Mouse (Mus musculus): ENCODE data around the gene Sp7. TPM values are rescaled to one million over a fixed set of nuclear protein-coding genes. Genes with fewer than 3 reads are reported as not detected.
"Not testable (repeated sequence)": the region's sequence is repeated elsewhere in the genome, so short reads cannot be mapped to it uniquely, and the experiment has no call there.

Gene Sp7
- polyA plus RNA-seq, 1 experiment from 2014 or later: 0.21 TPM

DNA sequence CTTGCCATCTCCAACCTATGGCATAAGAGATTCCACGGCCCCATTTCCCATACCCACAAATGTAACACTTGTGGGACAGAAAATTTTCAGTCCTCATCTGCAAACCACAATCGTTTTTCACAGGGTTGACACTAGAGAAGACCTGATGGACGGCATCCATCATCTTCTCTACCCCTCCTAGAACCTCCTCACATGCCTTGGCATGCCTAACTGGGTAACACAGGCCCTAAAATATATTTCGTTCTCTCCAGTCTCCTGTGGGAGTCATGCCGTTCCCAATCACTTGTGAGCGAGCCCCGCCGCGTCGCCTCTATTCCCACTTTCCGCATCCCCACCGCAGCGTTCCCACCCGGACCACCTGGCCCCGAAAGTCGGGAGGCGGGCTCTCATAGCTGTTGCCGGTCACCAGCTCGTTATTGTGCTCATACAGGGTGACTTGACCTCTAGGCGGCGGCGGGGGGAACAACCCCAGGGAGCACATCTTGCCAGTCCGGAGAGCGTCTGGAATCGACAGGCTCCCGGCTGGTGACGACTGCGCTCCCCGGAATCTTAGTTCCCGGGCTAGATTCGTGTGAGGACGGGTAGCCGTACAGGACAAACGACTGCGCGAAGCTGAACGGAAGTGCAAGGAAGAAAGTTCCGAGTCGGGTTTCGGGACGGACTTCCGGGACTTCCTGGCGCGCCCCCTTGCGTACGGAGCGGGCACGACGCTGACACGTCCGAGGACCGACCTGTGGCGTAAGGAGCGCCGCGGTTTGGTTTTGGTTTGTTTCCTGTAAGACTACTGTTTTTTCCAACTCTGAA lies 16.6 kb downstream of the Sp7 start, which contains the start of gene Aaas:
Gene Aaas, minus strand, starts transcription at position 634 of the 804 bp plus-strand sequence.
- DNase-seq: peak; percentile 97
- peaks cover 11% of the 10 kb centered on the region for H3K4me1 ChIP-seq (ENCODE audit: control insufficient read depth, insufficient read depth, low read length)
- under 1% methylated on average over 56 of the region's 56 CpGs for WGBS
- peak within 1 kb of the TSS; percentile 73 for H3K9ac ChIP-seq (replicated peaks; ENCODE audit: low read length)
- no peaks in the 10 kb centered on the region for H3K27me3 ChIP-seq (ENCODE audit: control insufficient read depth, insufficient read depth, low read length)
- peak within 1 kb of the TSS; percentile 94 for H3K4me2 ChIP-seq (ENCODE audit: low read length)
- ATAC-seq (ENCODE audit: low FRiP score, low TSS enrichment): peak; percentile 90
- H3K36me3 ChIP-seq (ENCODE audit: control insufficient read depth, insufficient read depth, low read length): 0 out of 2 replicates have a peak, but pooled peaks cover 9% of the 10 kb centered on the region
- no peaks in the 10 kb centered on the region for H3K9me3 ChIP-seq (ENCODE audit: control insufficient read depth, low read length)
- H3K4me3 ChIP-seq (replicated peaks; ENCODE audit: low read depth, low read length): peak within 1 kb of the TSS; percentile 62
- H3K27ac ChIP-seq (replicated peaks; ENCODE audit: low read depth, low read length): peak within 1 kb of the TSS; percentile 34; the same call in 1 of the 2 replicates

DNA sequence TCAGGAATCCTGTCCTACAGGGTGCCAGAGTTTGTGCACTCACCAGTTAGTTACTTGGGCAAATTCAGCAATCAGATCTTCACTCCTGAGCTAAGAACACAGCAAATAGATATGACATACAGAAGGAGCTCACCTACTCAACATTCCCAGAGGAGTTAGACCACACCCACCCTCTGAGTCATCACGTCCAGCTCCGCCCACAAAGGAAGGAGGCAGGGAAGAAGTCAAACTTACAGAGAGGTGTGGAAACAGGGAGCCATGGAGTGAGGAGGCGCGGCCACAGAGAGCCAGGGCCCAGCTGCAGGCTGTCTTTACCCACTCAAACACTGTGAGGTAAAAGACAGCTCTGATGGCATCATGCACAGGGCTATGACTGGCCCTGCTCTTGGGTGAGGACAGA lies 20.5 kb downstream of the Sp7 start:
- Histone ChIP-seq H3K4me3 (replicated peaks; ENCODE audit: low read depth, low read length) (no peak overlapping the region), H3K4me1 (ENCODE audit: control insufficient read depth, insufficient read depth, low read length) (peaks cover 8% of the 10 kb centered on the region), H3K4me2 (ENCODE audit: low read length) (no peak overlapping the region), H3K27me3 (ENCODE audit: control insufficient read depth, insufficient read depth, low read length) (no peaks in the 10 kb centered on the region), H3K9me3 (ENCODE audit: control insufficient read depth, low read length) (no peaks in the 10 kb centered on the region), H3K36me3 (ENCODE audit: control insufficient read depth, insufficient read depth, low read length) (0 out of 2 replicates have a peak, but pooled peaks cover 9% of the 10 kb centered on the region), H3K9ac (replicated peaks; ENCODE audit: low read length) (no peak overlapping the region), H3K27ac (replicated peaks; ENCODE audit: low read depth, low read length) (no peak overlapping the region)
- DNase-seq (no peak), ATAC-seq (ENCODE audit: low FRiP score, low TSS enrichment) (no peak)
- 91% methylated on average over 4 of the region's 4 CpGs for WGBS

DNA sequence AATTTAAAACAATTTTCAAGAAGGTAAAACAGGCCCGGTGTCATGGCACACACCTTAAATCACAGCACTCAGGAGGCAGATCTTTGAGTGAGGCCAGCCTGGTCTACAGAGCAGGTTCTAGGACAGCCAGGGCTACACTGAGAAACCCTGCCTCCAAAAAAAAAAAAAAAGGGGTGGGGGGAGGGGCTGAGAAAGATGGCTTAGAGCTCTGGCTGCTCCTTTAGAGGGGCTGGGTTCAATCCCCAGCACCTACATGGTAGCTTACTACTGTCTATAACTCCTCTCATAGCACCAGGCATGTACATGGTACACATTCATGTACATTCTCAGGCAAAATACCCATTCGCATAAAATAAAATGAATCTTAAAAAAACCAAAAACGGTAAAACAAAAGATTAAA lies 22.5 kb downstream of the Sp7 start:
- DNase-seq: no peak
- H3K9ac ChIP-seq (replicated peaks; ENCODE audit: low read length): no peak overlapping the region
- H3K4me3 ChIP-seq (replicated peaks; ENCODE audit: low read depth, low read length): no peak overlapping the region
- no peaks in the 10 kb centered on the region for H3K4me1 ChIP-seq (ENCODE audit: control insufficient read depth, insufficient read depth, low read length)
- no peaks in the 10 kb centered on the region for H3K9me3 ChIP-seq (ENCODE audit: control insufficient read depth, low read length)
- peaks cover 15% of the 10 kb centered on the region for H3K36me3 ChIP-seq (ENCODE audit: control insufficient read depth, insufficient read depth, low read length)
- no peak overlapping the region for H3K4me2 ChIP-seq (ENCODE audit: low read length)
- no peak overlapping the region for H3K27ac ChIP-seq (replicated peaks; ENCODE audit: low read depth, low read length)
- no peaks in the 10 kb centered on the region for H3K27me3 ChIP-seq (ENCODE audit: control insufficient read depth, insufficient read depth, low read length)
- no peak for ATAC-seq (ENCODE audit: low FRiP score, low TSS enrichment)
- WGBS: 92% methylated on average over 3 of the region's 3 CpGs

DNA sequence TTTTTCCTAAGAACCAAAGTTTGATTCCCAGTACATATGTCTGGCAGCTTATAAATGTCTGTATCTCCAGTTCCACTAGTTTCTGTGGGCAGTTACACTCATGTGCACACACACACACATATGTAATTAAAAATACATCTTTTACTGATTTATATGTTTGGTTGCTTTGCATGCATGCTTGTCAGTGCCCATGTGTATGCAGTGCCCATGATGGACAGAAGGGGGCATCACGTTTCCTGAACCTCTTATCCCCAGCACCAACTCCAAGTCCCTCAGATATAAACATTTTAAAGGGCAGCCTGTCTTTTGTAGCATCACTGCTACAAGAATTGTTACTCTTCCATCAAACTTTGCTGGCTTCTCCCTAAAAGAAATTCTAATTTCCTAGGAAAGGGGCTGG lies 25.4 kb downstream of the Sp7 start:
- 8% methylated on average over 1 of the region's 1 CpGs for WGBS
- peak; percentile 66 for DNase-seq
- H3K4me1 ChIP-seq (ENCODE audit: control insufficient read depth, insufficient read depth, low read length): no peaks in the 10 kb centered on the region
- peaks cover 39% of the 10 kb centered on the region for H3K36me3 ChIP-seq (ENCODE audit: control insufficient read depth, insufficient read depth, low read length)
- ATAC-seq (ENCODE audit: low FRiP score, low TSS enrichment): no peak
- no peak overlapping the region for H3K9ac ChIP-seq (replicated peaks; ENCODE audit: low read length)
- H3K27ac ChIP-seq (replicated peaks; ENCODE audit: low read depth, low read length): no peak overlapping the region
- no peaks in the 10 kb centered on the region for H3K27me3 ChIP-seq (ENCODE audit: control insufficient read depth, insufficient read depth, low read length)
- no peak overlapping the region for H3K4me3 ChIP-seq (replicated peaks; ENCODE audit: low read depth, low read length)
- H3K9me3 ChIP-seq (ENCODE audit: control insufficient read depth, low read length): no peaks in the 10 kb centered on the region
- H3K4me2 ChIP-seq (ENCODE audit: low read length): no peak overlapping the region

DNA sequence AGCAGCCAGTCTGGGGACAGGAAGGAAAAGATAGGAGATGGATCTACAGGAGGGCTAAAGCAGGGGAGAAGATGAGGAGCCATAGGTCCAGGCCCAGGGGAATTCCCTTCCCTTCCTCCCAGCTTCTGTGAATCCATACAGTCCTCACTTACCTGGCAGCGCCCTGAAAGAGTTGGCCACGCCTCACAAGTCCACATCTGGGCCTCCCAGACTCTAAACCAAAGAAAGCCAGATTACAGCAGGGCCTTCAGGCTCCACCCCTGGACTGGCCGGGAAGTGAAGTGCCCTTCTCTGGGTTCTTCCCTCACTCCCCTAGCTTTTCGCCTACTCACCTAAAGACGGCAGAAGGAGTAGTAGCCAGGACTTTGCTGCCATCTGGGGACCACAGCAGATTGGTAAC lies 27.4 kb downstream of the Sp7 start:
- no peak overlapping the region for H3K4me2 ChIP-seq (ENCODE audit: low read length)
- no peaks in the 10 kb centered on the region for H3K4me1 ChIP-seq (ENCODE audit: control insufficient read depth, insufficient read depth, low read length)
- H3K9ac ChIP-seq (replicated peaks; ENCODE audit: low read length): no peak overlapping the region
- ATAC-seq (ENCODE audit: low FRiP score, low TSS enrichment) (no peak), DNase-seq (no peak)
- no peak overlapping the region for H3K4me3 ChIP-seq (replicated peaks; ENCODE audit: low read depth, low read length)
- H3K27me3 ChIP-seq (ENCODE audit: control insufficient read depth, insufficient read depth, low read length): no peaks in the 10 kb centered on the region
- WGBS: 79% methylated on average over 5 of the region's 5 CpGs
- peaks cover 49% of the 10 kb centered on the region for H3K36me3 ChIP-seq (ENCODE audit: control insufficient read depth, insufficient read depth, low read length)
- H3K9me3 ChIP-seq (ENCODE audit: control insufficient read depth, low read length): no peaks in the 10 kb centered on the region
- no peak overlapping the region for H3K27ac ChIP-seq (replicated peaks; ENCODE audit: low read depth, low read length)

DNA sequence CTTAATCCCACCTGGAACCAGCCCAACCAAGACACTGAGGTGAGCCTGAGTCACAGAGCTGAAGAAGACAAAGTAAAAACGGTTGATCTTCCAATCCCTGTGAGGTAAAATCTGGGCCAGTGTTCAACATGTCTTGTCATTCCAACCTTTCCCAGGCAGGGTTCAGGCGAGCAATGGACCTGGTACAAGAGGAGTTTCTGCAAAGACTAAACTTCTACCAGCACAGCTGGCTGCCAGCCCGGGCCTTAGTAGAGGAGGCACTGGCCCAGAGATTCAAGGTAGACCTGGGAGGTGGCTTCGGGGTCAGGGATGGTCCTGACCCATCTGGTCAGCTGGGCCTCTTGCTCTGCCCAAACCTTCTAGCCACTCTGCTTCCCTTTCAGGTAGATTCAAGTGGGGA lies 30.0 kb downstream of the Sp7 start:
- no peak for ATAC-seq (ENCODE audit: low FRiP score, low TSS enrichment)
- H3K9ac ChIP-seq (replicated peaks; ENCODE audit: low read length): no peak overlapping the region
- no peaks in the 10 kb centered on the region for H3K9me3 ChIP-seq (ENCODE audit: control insufficient read depth, low read length)
- DNase-seq: no peak
- no peak overlapping the region for H3K4me2 ChIP-seq (ENCODE audit: low read length)
- H3K27me3 ChIP-seq (ENCODE audit: control insufficient read depth, insufficient read depth, low read length): no peaks in the 10 kb centered on the region
- peaks cover 12% of the 10 kb centered on the region for H3K4me1 ChIP-seq (ENCODE audit: control insufficient read depth, insufficient read depth, low read length)
- H3K27ac ChIP-seq (replicated peaks; ENCODE audit: low read depth, low read length): no peak overlapping the region
- 86% methylated on average over 4 of the region's 4 CpGs for WGBS
- peaks cover 64% of the 10 kb centered on the region for H3K36me3 ChIP-seq (ENCODE audit: control insufficient read depth, insufficient read depth, low read length)
- no peak overlapping the region for H3K4me3 ChIP-seq (replicated peaks; ENCODE audit: low read depth, low read length)

DNA sequence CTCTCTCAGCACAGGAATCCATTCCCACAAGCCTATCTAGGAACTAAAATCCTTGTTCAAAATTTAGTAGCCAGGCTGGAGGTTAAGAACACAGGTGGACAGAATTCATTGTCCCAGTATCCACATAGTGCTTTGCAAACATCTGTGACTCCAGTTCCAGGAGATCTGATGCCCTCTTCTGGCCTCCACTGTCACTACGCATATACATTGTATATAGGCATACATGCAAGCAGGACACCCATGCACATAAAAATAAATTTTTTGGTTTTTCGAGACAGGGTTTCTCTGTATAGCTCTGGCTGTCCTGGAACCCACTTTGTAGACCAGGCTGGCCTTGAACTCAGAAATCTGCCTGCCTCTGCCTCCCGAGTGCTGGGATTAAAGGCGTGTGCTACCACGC lies 31.1 kb downstream of the Sp7 start:
- H3K36me3 ChIP-seq (ENCODE audit: control insufficient read depth, insufficient read depth, low read length): peaks cover 64% of the 10 kb centered on the region
- not testable (repeated sequence) for ATAC-seq (ENCODE audit: low FRiP score, low TSS enrichment); H3K9me3 ChIP-seq (ENCODE audit: control insufficient read depth, low read length); H3K4me2 ChIP-seq (ENCODE audit: low read length); H3K27ac ChIP-seq (replicated peaks; ENCODE audit: low read depth, low read length); H3K27me3 ChIP-seq (ENCODE audit: control insufficient read depth, insufficient read depth, low read length); H3K9ac ChIP-seq (replicated peaks; ENCODE audit: low read length); H3K4me3 ChIP-seq (replicated peaks; ENCODE audit: low read depth, low read length)
- peak; percentile 53 for DNase-seq
- WGBS: 91% methylated on average over 5 of the region's 5 CpGs
- H3K4me1 ChIP-seq (ENCODE audit: control insufficient read depth, insufficient read depth, low read length): peaks cover 16% of the 10 kb centered on the region

DNA sequence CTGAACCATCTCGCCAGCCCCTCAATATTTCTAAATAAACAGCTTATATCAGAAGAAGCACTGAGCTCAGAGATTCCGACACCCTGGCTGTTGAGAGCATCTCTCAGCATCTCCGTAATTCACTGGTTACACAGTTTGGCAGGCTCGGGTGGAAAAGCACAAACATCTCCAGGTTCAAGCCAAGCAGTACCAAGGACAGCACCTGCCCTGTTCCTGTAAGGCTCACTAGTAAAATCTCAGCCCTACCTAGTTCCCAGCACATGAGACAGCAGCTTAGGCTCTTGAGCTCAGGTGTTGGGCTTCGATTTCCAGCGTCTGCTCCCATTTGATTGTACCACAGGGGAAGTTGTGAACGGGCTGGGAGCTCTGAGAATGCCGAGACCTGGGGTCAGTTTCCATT lies 31.7 kb downstream of the Sp7 start:
- Histone ChIP-seq H3K4me1 (ENCODE audit: control insufficient read depth, insufficient read depth, low read length) (peaks cover 16% of the 10 kb centered on the region), H3K4me2 (ENCODE audit: low read length) (no peak overlapping the region), H3K27me3 (ENCODE audit: control insufficient read depth, insufficient read depth, low read length) (no peaks in the 10 kb centered on the region), H3K27ac (replicated peaks; ENCODE audit: low read depth, low read length) (no peak overlapping the region), H3K36me3 (ENCODE audit: control insufficient read depth, insufficient read depth, low read length) (peaks cover 68% of the 10 kb centered on the region), H3K4me3 (replicated peaks; ENCODE audit: low read depth, low read length) (no peak overlapping the region), H3K9ac (replicated peaks; ENCODE audit: low read length) (no peak overlapping the region), H3K9me3 (ENCODE audit: control insufficient read depth, low read length) (no peaks in the 10 kb centered on the region)
- DNase-seq (no peak), ATAC-seq (ENCODE audit: low FRiP score, low TSS enrichment) (no peak)
- WGBS: 88% methylated on average over 8 of the region's 8 CpGs

DNA sequence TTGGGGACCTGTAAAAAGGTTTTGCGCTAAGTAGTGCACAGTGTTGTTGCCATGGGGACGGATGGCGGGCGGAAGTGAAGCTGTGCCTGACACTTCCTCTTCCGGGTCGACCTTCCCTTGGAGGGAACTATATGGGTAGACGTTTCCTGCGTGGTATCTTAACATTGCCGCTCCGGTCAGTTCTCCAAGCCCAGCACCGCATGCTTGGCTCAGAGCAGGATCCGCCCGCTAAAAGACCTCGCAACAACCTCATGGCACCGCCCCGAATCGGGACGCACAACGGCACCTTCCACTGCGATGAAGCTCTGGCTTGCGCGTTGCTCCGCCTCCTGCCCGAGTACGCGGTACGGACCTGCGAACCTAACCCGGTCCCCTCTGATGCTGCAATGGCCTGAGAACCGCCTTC lies 35.4 kb downstream of the Sp7 start, which contains the start of gene Myg1:
Gene Myg1, plus strand, starts transcription at position 100 of the 406 bp plus-strand sequence.
- DNase-seq (peak; percentile 95), ATAC-seq (ENCODE audit: low FRiP score, low TSS enrichment) (peak; percentile 90)
- Histone ChIP-seq H3K27ac (replicated peaks; ENCODE audit: low read depth, low read length) (peak within 1 kb of the TSS; percentile 55), H3K27me3 (ENCODE audit: control insufficient read depth, insufficient read depth, low read length) (no peaks in the 10 kb centered on the region), H3K4me3 (replicated peaks; ENCODE audit: low read depth, low read length) (peak within 1 kb of the TSS; percentile 77), H3K9ac (replicated peaks; ENCODE audit: low read length) (peak within 1 kb of the TSS; percentile 72), H3K9me3 (ENCODE audit: control insufficient read depth, low read length) (no peaks in the 10 kb centered on the region), H3K4me2 (ENCODE audit: low read length) (peak within 1 kb of the TSS; percentile 92), H3K4me1 (ENCODE audit: control insufficient read depth, insufficient read depth, low read length) (peaks cover 23% of the 10 kb centered on the region), H3K36me3 (ENCODE audit: control insufficient read depth, insufficient read depth, low read length) (peaks cover 59% of the 10 kb centered on the region)
- WGBS: under 1% methylated on average over 30 of the region's 30 CpGs
